Mouse (Mus musculus) limb, embryonic 13.5 days (tissue): ENCODE measurements around the gene Crabp2. TPM values are rescaled to one million over a fixed set of nuclear protein-coding genes. Genes with fewer than 3 reads are reported as not detected.

Source experiments
- ATAC-seq: fragments of 200-750 bp; cut with Nextera tagmentation; 2 replicates; pipeline ENCODE4 v1.8.0; 2017; ENCODE audit warnings: low read depth, moderate number of reproducible peaks, moderate TSS enrichment; ENCODE audit not compliant: low FRiP score
- H3K27ac ChIP-seq: fragments of 300-500 bp; sonication (generic); 2 replicates; pipeline ENCODE4 v1.5.1; 2015; ENCODE audit warnings: inconsistent platforms, mild to moderate bottlenecking, moderate library complexity
- H3K27me3 ChIP-seq: fragments of 300-500 bp; sonication (generic); 2 replicates; pipeline ENCODE4 v1.6.1; 2015; ENCODE audit warnings: mild to moderate bottlenecking, inconsistent platforms
- H3K36me3 ChIP-seq: fragments of 300-500 bp; sonication (generic); 2 replicates; pipeline ENCODE4 v1.6.1; 2015; ENCODE audit warnings: inconsistent platforms, mild to moderate bottlenecking, moderate library complexity
- H3K4me1 ChIP-seq: fragments of 300-500 bp; sonication (generic); 2 replicates; pipeline ENCODE4 v1.6.1; 2015; ENCODE audit warnings: inconsistent platforms
- H3K4me2 ChIP-seq: fragments of 300-500 bp; sonication (generic); replicated peaks from 2 replicates; pipeline ENCODE4 v1.6.1; 2015; ENCODE audit warnings: inconsistent platforms, mild to moderate bottlenecking, moderate library complexity
- H3K4me3 ChIP-seq: fragments of 300-500 bp; sonication (generic); 2 replicates; pipeline ENCODE4 v1.5.1; 2015; ENCODE audit warnings: moderate library complexity, mild to moderate bottlenecking, inconsistent platforms
- H3K9ac ChIP-seq: fragments of 300-500 bp; sonication (generic); 2 replicates; pipeline ENCODE4 v1.6.1; 2015; ENCODE audit warnings: mild to moderate bottlenecking, inconsistent platforms
- H3K9me3 ChIP-seq: fragments of 300-500 bp; sonication (generic); 2 replicates; pipeline ENCODE4 v1.6.1; 2016; ENCODE audit warnings: inconsistent platforms
- WGBS: fragments of 180-500 bp; shearing (Covaris S2); methylation state at CpG from one replicate; pipeline ENCODE4 v1.1.7; 2015; 5-methylcytosine and 5-hydroxymethylcytosine counted together
- polyA plus RNA-seq: library from polyadenylated mRNA; unstranded; fragments of >200 nt; fragmentation: Nextera tagmentation; extraction: Ambion mirVana; gene quantifications from 2 replicates; pipeline ENCODE4 v1.2.1, GENCODE M21; 2015

Gene Crabp2
- polyA plus RNA-seq, 1 experiment from 2014 or later = 518 TPM

- no peak for ATAC-seq
- Histone ChIP-seq H3K36me3 (peaks cover 21% of the 10 kb centered on the region), H3K27me3 (no peaks in the 10 kb centered on the region), H3K9me3 (no peaks in the 10 kb centered on the region), H3K4me2 (peak overlapping the region; percentile 91), H3K9ac (peak overlapping the region; percentile 51), H3K4me1 (peaks cover 45% of the 10 kb centered on the region), H3K27ac (peak overlapping the region; percentile 79), H3K4me3 (peak overlapping the region; percentile 36)
- WGBS = 11% methylated on average over 4 of the region's 4 CpGs
Observed at GRCm38 (mm10) chr3:87909874-87910273, 38.6 kb upstream of the Crabp2 start.

DNA sequence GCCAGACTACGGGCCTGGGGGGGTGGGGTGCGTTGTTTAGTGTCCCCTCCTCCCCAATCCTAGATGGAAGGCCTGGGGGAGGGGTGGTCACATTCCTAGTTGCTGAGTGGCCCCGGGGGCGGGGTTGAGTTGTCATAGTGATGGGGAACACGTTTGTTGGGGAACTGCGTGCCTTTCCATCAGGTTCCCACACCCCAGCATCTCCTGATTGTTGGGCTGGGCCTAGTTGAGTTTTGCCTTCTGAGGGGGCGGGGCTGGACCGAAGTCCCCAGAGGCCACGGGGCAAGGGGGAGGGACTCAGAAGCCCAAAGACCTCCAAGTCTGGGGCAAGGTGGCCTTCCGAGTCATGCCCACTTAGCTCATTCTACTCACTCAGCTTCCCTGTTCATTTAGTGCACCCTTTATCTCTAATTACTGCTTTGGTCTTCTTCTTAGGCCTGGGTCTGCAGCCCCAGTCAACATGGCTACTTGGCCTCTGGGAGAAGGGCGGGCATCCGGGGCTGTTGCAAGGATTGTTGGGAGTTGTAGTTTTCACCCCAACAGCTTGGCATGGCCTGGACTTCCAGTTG is 37.8 kb upstream of the Crabp2 start:
- Histone ChIP-seq H3K27ac (peak overlapping the region; percentile 79), H3K36me3 (peaks cover 29% of the 10 kb centered on the region), H3K9ac (peak overlapping the region; percentile 51), H3K4me1 (peaks cover 45% of the 10 kb centered on the region), H3K4me2 (peak overlapping the region; percentile 91), H3K4me3 (peak overlapping the region; percentile 36), H3K27me3 (no peaks in the 10 kb centered on the region), H3K9me3 (no peaks in the 10 kb centered on the region)
- WGBS = 10% methylated on average over 12 of the region's 12 CpGs
- ATAC-seq = peak; percentile 29; the same call in 1 of the 2 replicates

- no peak overlapping the region for H3K9ac ChIP-seq
- no peak overlapping the region for H3K4me3 ChIP-seq
- no peaks in the 10 kb centered on the region for H3K9me3 ChIP-seq
- 89% methylated on average over 7 of the region's 7 CpGs for WGBS
- no peak overlapping the region for H3K27ac ChIP-seq
- peaks cover 34% of the 10 kb centered on the region for H3K4me1 ChIP-seq
- no peak overlapping the region for H3K4me2 ChIP-seq
- ATAC-seq = no peak
- no peaks in the 10 kb centered on the region for H3K27me3 ChIP-seq
- H3K36me3 ChIP-seq = peaks cover 50% of the 10 kb centered on the region
Observed at GRCm38 (mm10) chr3:87913491-87913890, 35.0 kb upstream of the Crabp2 start.

DNA sequence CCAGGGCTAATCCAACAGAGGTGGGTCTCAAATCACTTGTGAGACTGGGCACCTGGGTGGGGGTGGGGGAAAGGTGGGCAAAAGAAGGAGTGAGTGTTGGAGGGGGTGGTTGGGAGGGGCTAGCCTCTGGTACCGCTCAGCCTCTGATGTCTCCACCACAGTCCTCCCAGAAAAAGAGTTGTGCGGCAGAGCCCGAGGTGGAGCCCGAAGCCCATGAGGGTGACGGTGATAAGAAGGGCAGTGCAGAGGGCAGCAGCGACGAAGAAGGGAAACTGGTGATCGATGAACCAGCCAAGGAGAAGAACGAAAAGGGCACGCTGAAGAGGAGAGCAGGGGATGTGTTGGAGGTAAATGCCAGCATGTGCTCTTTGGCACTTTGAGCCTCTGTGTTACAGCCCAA is 34.6 kb upstream of the Crabp2 start:
- no peaks in the 10 kb centered on the region for H3K27me3 ChIP-seq
- no peak overlapping the region for H3K27ac ChIP-seq
- H3K4me2 ChIP-seq = no peak overlapping the region
- ATAC-seq = no peak
- peaks cover 30% of the 10 kb centered on the region for H3K4me1 ChIP-seq
- no peaks in the 10 kb centered on the region for H3K9me3 ChIP-seq
- H3K36me3 ChIP-seq = peaks cover 50% of the 10 kb centered on the region
- no peak overlapping the region for H3K9ac ChIP-seq
- WGBS = 95% methylated on average over 10 of the region's 10 CpGs
- H3K4me3 ChIP-seq = no peak overlapping the region

DNA sequence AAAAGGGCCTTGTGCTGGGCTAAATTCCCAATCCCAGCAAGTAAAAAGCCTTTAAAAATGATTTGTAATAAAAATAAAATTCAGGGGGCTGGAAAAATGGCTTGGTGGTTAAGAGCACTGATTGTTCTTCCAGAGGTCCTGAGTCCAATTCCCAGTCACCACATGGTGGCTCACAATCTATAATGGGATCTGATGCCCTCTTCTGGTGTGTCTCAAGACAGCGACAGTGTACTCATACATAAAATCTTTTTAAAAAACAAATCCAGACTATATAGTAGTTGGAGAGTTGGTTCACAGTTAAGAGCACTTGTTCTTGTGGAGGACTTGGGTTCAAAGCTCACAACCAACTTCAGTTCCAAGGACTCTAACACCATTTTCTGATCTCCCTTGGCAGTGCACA is 31.5 kb upstream of the Crabp2 start:
- no peak overlapping the region for H3K9ac ChIP-seq
- ATAC-seq = no peak
- H3K4me2 ChIP-seq = no peak overlapping the region
- H3K27me3 ChIP-seq = no peaks in the 10 kb centered on the region
- no peak overlapping the region for H3K27ac ChIP-seq
- 89% methylated on average over 1 of the region's 1 CpGs for WGBS
- no peaks in the 10 kb centered on the region for H3K9me3 ChIP-seq
- H3K36me3 ChIP-seq = peaks cover 53% of the 10 kb centered on the region
- peaks cover 9% of the 10 kb centered on the region; the same call in 1 of the 2 replicates for H3K4me1 ChIP-seq
- H3K4me3 ChIP-seq = no peak overlapping the region

GRCm38 (mm10) chr3:87918551-87918950 is 29.9 kb upstream of the Crabp2 start:
- WGBS = 88% methylated on average over 1 of the region's 1 CpGs
- no peaks in the 10 kb centered on the region for H3K9me3 ChIP-seq
- H3K4me2 ChIP-seq = peak overlapping the region; percentile 85
- peaks cover 9% of the 10 kb centered on the region; the same call in 1 of the 2 replicates for H3K4me1 ChIP-seq
- 0 out of 2 replicates have a peak overlapping the region, but pooled peaks have one; percentile 24 for H3K27ac ChIP-seq
- no peak for ATAC-seq
- peaks cover 61% of the 10 kb centered on the region for H3K36me3 ChIP-seq
- H3K27me3 ChIP-seq = no peaks in the 10 kb centered on the region
- peak overlapping the region; percentile 71; the same call in 1 of the 2 replicates for H3K4me3 ChIP-seq
- H3K9ac ChIP-seq = no peak overlapping the region

- H3K27me3 ChIP-seq = no peaks in the 10 kb centered on the region
- peaks cover 61% of the 10 kb centered on the region for H3K36me3 ChIP-seq
- peaks cover 9% of the 10 kb centered on the region; the same call in 1 of the 2 replicates for H3K4me1 ChIP-seq
- no peaks in the 10 kb centered on the region for H3K9me3 ChIP-seq
- ATAC-seq = peak; percentile 87
- peak within 1 kb of the TSS; percentile 83 for H3K9ac ChIP-seq
- peak within 1 kb of the TSS; percentile 79 for H3K27ac ChIP-seq
- peak within 1 kb of the TSS; percentile 85 for H3K4me2 ChIP-seq
- whole genome bisulfite sequencing = under 1% methylated on average over 30 of the region's 30 CpGs
- peak within 1 kb of the TSS; percentile 71 for H3K4me3 ChIP-seq
Observed at GRCm38 (mm10) chr3:87919336-87920108, 28.9 kb upstream of the Crabp2 start, which contains the start of gene Mrpl24. Gene Mrpl24 (plus strand): TSS chr3:87919506.

GRCm38 (mm10) chr3:87920270-87920943 is 28.1 kb upstream of the Crabp2 start:
- Histone ChIP-seq H3K9ac (peak overlapping the region; percentile 83), H3K4me1 (peaks cover 9% of the 10 kb centered on the region; the same call in 1 of the 2 replicates), H3K4me3 (peak overlapping the region; percentile 71), H3K4me2 (peak overlapping the region; percentile 85), H3K27ac (no peak overlapping the region), H3K36me3 (peaks cover 61% of the 10 kb centered on the region), H3K27me3 (no peaks in the 10 kb centered on the region), H3K9me3 (no peaks in the 10 kb centered on the region)
- no peak for ATAC-seq
- WGBS = 66% methylated on average over 9 of the region's 9 CpGs

GRCm38 (mm10) chr3:87924996-87925395 is 23.5 kb upstream of the Crabp2 start:
- Histone ChIP-seq H3K4me3 (no peak overlapping the region), H3K36me3 (peaks cover 66% of the 10 kb centered on the region), H3K9ac (no peak overlapping the region), H3K9me3 (no peaks in the 10 kb centered on the region), H3K4me2 (no peak overlapping the region), H3K27ac (no peak overlapping the region), H3K27me3 (no peaks in the 10 kb centered on the region), H3K4me1 (peaks cover 17% of the 10 kb centered on the region)
- ATAC-seq = no peak
- 85% methylated on average over 7 of the region's 7 CpGs for WGBS

GRCm38 (mm10) chr3:87927452-87927851 is 21.0 kb upstream of the Crabp2 start:
- H3K27me3 ChIP-seq = no peaks in the 10 kb centered on the region
- peaks cover 68% of the 10 kb centered on the region for H3K36me3 ChIP-seq
- H3K27ac ChIP-seq = no peak overlapping the region
- peaks cover 27% of the 10 kb centered on the region for H3K4me1 ChIP-seq
- ATAC-seq = no peak
- H3K4me3 ChIP-seq = no peak overlapping the region
- H3K9me3 ChIP-seq = no peaks in the 10 kb centered on the region
- no peak overlapping the region for H3K9ac ChIP-seq
- WGBS = 95% methylated on average over 5 of the region's 5 CpGs
- no peak overlapping the region for H3K4me2 ChIP-seq

- H3K27ac ChIP-seq = peak overlapping the region; percentile 75
- ATAC-seq = peak; percentile 16; the same call in 1 of the 2 replicates
- peak overlapping the region; percentile 87 for H3K4me2 ChIP-seq
- H3K9me3 ChIP-seq = no peaks in the 10 kb centered on the region
- H3K9ac ChIP-seq = peak overlapping the region; percentile 89
- H3K4me3 ChIP-seq = peak overlapping the region; percentile 93
- peaks cover 39% of the 10 kb centered on the region for H3K4me1 ChIP-seq
- H3K36me3 ChIP-seq = peaks cover 64% of the 10 kb centered on the region
- no peaks in the 10 kb centered on the region for H3K27me3 ChIP-seq
- WGBS = 6% methylated on average over 26 of the region's 26 CpGs
Observed at GRCm38 (mm10) chr3:87929341-87930077, 19.0 kb upstream of the Crabp2 start.
